Mouse (Mus musculus) layer of hippocampus, postnatal 25 days (tissue): Measurements from ENCODE around the gene Oaz2. TPM values are rescaled to one million over a fixed set of nuclear protein-coding genes. Genes with fewer than 3 reads are reported as not detected.

Source experiments
- DNase-seq, 2 experiments: peaks; one replicate each; pipeline ENCODE4 v3.0.0; 2022; ENCODE audit warnings: mixed read lengths in 2 of 2, low spot score in 1 of 2; ENCODE audit errors: extremely low spot score in 1 of 2
- total RNA-seq, 2 experiments: library from RNA; stranded (reverse); gene quantifications; 2 replicates each; pipeline ENCODE4 v1.2.3; 2021

Oaz2 gene
- 100 to 1,000 TPM; 199 to 217 TPM for total RNA-seq

- DNase-seq: no peak
Measured at GRCm38 (mm10) chr9:65667701-65668100, at the start of gene Oaz2. Oaz2 (plus strand) TSS chr9:65668001.

GRCm38 (mm10) chr9:65619311-65619710, 48.5 kb upstream of the Oaz2 start:
- DNase-seq: no peak

- no peak for DNase-seq
Measured at GRCm38 (mm10) chr9:65621196-65621595, 46.6 kb upstream of the Oaz2 start.

- no peak for DNase-seq
Measured at GRCm38 (mm10) chr9:65621666-65622065, 46.1 kb upstream of the Oaz2 start.

GRCm38 (mm10) chr9:65622826-65623225, 45.0 kb upstream of the Oaz2 start:
- DNase-seq: no peak

- DNase-seq: no peak
Measured at GRCm38 (mm10) chr9:65624266-65624665, 43.5 kb upstream of the Oaz2 start.

GRCm38 (mm10) chr9:65629025-65629766, 38.6 kb upstream of the Oaz2 start, which contains the start of gene Rbpms2:
Rbpms2 (plus strand) TSS chr9:65629648.
- no peak for DNase-seq

GRCm38 (mm10) chr9:65629767-65630630, 37.8 kb upstream of the Oaz2 start:
- no peak for DNase-seq

GRCm38 (mm10) chr9:65630631-65631353, 37.0 kb upstream of the Oaz2 start:
- no peak for DNase-seq

- no peak for DNase-seq
Measured at GRCm38 (mm10) chr9:65631354-65632021, 36.3 kb upstream of the Oaz2 start.

- no peak for DNase-seq
Measured at GRCm38 (mm10) chr9:65635766-65636165, 32.0 kb upstream of the Oaz2 start.

GRCm38 (mm10) chr9:65636926-65637325, 30.9 kb upstream of the Oaz2 start:
- DNase-seq: no peak

- no peak for DNase-seq
Measured at GRCm38 (mm10) chr9:65639065-65639464, 28.7 kb upstream of the Oaz2 start.

- DNase-seq: no peak
Measured at GRCm38 (mm10) chr9:65640838-65641410, 26.9 kb upstream of the Oaz2 start.

- DNase-seq: no peak
Measured at GRCm38 (mm10) chr9:65641446-65642052, 26.3 kb upstream of the Oaz2 start.

GRCm38 (mm10) chr9:65642546-65642945, 25.3 kb upstream of the Oaz2 start:
- no peak for DNase-seq

GRCm38 (mm10) chr9:65644960-65645359, 22.8 kb upstream of the Oaz2 start:
- no peak for DNase-seq

- DNase-seq: no peak
Measured at GRCm38 (mm10) chr9:65645984-65646383, 21.8 kb upstream of the Oaz2 start.

- no peak for DNase-seq
Measured at GRCm38 (mm10) chr9:65646782-65647181, 21.0 kb upstream of the Oaz2 start.

- no peak for DNase-seq
Measured at GRCm38 (mm10) chr9:65648730-65649129, 19.1 kb upstream of the Oaz2 start.
